Mouse (Mus musculus): ENCODE measurements around the gene Gadd45g.
"Not testable (repeated sequence)": the region's sequence is repeated elsewhere in the genome, so short reads cannot be mapped to it uniquely, and the experiment has no call there.

Gene Gadd45g

GRCm38 (mm10) chr13:51834024-51834423 lies 12.5 kb upstream of the Gadd45g start:
- DNase-seq (ENCODE audit: low spot score) = not testable (repeated sequence)

GRCm38 (mm10) chr13:51834520-51834919 lies 12.0 kb upstream of the Gadd45g start:
- no peak for DNase-seq (ENCODE audit: low spot score)

- not testable (repeated sequence) for DNase-seq (ENCODE audit: low spot score)
These were observed 11.3 kb upstream of the Gadd45g start for GRCm38 (mm10) chr13:51835208-51835607.

GRCm38 (mm10) chr13:51837402-51837801 lies 9.1 kb upstream of the Gadd45g start:
- DNase-seq (ENCODE audit: low spot score) = no peak

- peak; percentile 36 for DNase-seq (ENCODE audit: low spot score)
These were observed 7.0 kb upstream of the Gadd45g start for GRCm38 (mm10) chr13:51839250-51840026.

GRCm38 (mm10) chr13:51840702-51841101 lies 5.8 kb upstream of the Gadd45g start:
- DNase-seq (ENCODE audit: low spot score) = no peak

GRCm38 (mm10) chr13:51841541-51842115 lies 4.8 kb upstream of the Gadd45g start:
- no peak for DNase-seq (ENCODE audit: low spot score)

- DNase-seq (ENCODE audit: low spot score) = no peak
These were observed 4.3 kb upstream of the Gadd45g start for GRCm38 (mm10) chr13:51842191-51842590.

- no peak for DNase-seq (ENCODE audit: low spot score)
These were observed 3.7 kb upstream of the Gadd45g start for GRCm38 (mm10) chr13:51842773-51843172.

GRCm38 (mm10) chr13:51843298-51843697 lies 3.2 kb upstream of the Gadd45g start:
- DNase-seq (ENCODE audit: low spot score) = no peak

- DNase-seq (ENCODE audit: low spot score) = no peak
These were observed 2.4 kb upstream of the Gadd45g start for GRCm38 (mm10) chr13:51844118-51844517.

- DNase-seq (ENCODE audit: low spot score) = peak; percentile 75
These were observed 1.8 kb upstream of the Gadd45g start for GRCm38 (mm10) chr13:51844661-51845060.

- DNase-seq (ENCODE audit: low spot score) = no peak
These were observed 1.4 kb upstream of the Gadd45g start for GRCm38 (mm10) chr13:51845072-51845471.

GRCm38 (mm10) chr13:51845591-51846191 lies 787 bp upstream of the Gadd45g start:
- DNase-seq (ENCODE audit: low spot score) = peak; percentile 86

- DNase-seq (ENCODE audit: low spot score) = peak; percentile 76
These were observed 653 bp downstream of the Gadd45g start for GRCm38 (mm10) chr13:51846868-51847793.

- DNase-seq (ENCODE audit: low spot score) = peak; percentile 81
These were observed 1.6 kb downstream of the Gadd45g start for GRCm38 (mm10) chr13:51847979-51848480.

GRCm38 (mm10) chr13:51848481-51849240 lies 2.2 kb downstream of the Gadd45g start:
- peak; percentile 39 for DNase-seq (ENCODE audit: low spot score)

- peak; percentile 37 for DNase-seq (ENCODE audit: low spot score)
These were observed 3.0 kb downstream of the Gadd45g start for GRCm38 (mm10) chr13:51849241-51850033.

GRCm38 (mm10) chr13:51850565-51850964 lies 4.1 kb downstream of the Gadd45g start:
- DNase-seq (ENCODE audit: low spot score) = no peak

GRCm38 (mm10) chr13:51852560-51853190 lies 6.2 kb downstream of the Gadd45g start:
- no peak for DNase-seq (ENCODE audit: low spot score)
